Mouse (Mus musculus): ENCODE results near the gene Nudt3. TPM values are rescaled to one million over a fixed set of nuclear protein-coding genes. Genes with fewer than 3 reads are reported as not detected.
A peak's percentile ranks its signal among the peaks of the same experiment; 100 is the strongest.

Gene Nudt3
- polyA plus RNA-seq, 1 experiment, result 112 TPM

DNA sequence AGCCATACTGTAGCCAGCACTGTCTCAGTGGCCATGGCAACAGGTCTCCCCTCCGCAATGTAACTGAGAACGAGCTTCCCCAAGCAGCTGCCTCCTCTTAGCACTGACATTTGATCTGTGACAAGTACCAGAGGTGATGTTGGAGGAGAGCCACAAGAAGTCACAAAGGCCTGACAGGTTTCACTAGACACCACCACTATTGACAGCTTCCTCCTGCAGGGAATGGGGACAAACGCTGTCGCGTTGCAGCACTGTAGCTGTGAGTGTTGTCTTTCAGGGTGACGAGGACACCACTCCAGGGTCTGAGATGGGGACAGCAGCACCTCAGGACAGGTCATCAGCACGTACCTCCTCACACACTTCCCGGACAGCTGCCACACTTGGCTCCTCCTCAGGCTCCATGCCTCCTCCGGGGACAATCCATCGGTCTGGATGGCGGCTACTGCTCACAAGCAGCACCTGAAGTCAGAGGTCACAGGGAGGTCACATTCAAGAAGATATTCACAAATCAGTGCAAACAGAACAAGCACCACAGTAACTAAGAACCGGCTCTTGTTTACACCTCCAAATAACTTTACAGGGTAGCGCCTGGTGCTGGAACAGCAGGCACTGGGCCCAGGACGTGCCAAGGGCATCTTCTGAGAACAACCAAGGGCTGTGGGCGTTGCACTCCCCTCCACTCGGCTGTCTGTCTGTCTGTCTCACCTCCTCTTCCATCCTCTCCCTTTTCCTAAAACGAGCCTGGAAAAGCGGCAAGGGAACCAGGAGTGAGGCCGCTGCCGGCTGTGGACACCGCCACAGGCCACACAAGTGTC is 26.7 kb downstream of the Nudt3 start:
- no peak for DNase-seq (ENCODE audit: low spot score)

DNA sequence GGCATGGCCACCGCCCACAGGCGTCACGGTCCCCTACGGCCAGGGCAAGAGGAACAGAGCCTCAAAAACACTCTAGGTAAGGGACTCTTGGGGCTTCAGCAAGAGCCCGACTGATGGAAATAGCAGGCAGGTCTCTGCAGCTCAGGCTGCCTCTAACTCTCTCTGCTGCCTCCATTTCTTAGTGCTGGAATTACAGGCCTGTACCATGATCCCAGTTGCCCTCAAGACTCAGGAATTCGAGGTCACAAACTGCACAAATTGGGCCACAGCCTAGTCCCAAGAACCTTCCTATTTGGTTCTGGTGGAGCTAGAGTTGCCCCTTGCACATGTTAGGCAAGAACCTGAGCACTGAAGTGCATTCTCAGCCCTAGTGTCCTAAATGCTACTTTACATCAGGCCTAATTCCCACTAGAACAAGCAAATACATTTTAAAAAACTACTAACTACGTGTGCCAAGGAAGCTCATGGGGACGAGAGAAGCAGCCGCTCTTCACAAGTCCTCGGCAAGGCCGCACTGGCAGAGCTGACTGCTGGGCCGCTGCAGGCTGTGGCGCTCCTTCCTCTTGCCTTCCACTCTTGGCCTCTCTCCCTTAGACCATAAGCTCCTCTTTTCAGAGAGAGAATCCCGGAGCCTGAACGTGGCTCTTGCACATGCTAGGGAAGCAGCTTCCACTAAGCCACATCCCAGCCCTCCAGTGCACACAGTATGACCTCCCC is 27.5 kb downstream of the Nudt3 start:
- no peak for DNase-seq (ENCODE audit: low spot score)

DNA sequence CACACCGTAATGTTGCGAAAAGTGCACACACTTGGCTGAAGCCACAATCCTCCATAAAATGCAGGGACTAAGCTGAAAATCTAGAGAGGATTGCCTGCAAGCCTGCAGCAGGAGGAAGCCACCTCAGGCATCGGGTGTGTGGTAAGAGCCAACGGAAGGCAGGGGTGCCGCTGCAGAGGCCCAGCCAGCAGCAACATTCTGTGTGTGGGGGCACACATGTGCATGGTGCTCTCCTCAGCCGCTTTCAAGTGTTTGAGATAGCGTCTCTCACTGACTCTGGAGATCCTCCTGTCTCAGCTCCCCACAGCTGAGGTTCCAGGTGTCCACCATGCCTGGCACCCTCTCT is 30.8 kb downstream of the Nudt3 start:
- DNase-seq (ENCODE audit: low spot score), result no peak

DNA sequence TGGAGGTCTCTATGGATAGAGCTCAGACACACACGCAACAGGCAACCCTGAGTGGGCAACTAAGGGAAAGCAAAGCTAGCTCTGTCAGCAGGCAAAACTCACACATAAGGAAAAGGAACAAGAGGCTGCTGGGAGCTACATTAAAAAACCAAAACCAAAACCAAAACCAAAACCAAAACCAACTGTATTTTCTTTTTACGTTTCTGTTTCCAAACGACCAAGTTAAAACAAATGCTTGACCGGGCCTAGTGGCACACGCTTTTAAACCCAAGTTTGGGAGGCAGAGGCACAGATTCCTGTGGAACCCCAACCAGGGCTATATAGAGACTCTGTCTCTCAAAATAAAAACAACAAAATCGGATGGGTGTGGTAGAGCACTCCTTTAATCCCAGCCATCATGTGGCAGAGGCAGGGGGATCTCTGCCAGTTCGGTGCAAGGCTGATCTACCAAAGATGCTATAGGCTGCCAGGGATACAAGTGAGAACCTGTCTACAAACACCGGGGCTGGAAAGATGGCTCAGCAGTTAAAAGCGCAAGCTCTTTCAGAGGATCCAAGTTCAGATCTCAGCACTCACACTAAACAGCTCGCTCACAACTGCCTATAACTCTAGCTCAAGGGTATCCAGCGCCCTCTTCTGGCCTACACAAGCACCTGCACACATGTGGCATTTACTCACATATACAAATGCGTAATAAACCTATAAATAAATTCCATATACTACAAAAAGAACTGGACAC is 31.3 kb downstream of the Nudt3 start:
- DNase-seq (ENCODE audit: low spot score), result no peak

DNA sequence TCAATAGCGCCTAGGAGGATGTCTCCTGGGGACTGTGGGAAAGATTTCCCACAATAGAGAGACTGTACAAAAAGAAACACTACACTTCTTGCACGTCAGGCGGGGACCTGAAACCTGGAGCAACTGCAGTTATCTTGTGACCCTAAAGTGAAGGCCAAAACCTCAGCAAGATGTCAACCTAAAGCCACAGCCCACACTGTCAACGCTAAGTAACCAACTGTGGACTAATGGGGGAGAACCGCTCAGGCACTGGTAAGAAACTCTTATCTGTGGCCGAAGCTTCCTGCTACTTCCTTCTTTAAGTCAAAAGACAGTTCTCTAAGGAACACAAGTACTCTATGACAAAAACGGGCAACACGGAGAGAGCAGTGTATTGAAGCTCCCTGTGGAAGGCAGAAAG is 35.1 kb downstream of the Nudt3 start:
- DNase-seq (ENCODE audit: low spot score), result no peak

DNA sequence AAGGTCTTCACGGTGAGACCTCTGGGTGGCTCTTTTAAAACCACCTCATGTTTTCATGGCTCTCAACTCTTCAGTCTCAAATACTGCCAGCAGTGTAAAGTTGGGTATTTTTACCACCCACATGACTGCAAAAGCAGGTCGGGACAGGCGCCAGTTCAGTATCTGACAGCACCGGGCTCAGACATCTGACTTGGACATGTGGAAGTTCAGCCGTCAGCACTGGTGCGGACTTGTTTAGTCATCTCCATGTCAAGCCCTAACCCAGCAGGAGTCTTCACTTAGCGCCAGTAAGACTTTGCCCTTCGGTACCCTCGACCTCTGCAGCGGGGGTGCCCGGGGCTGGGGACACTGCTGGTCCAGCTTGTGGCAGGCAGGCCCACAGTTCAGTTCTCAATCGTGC is 36.0 kb downstream of the Nudt3 start:
- no peak for DNase-seq (ENCODE audit: low spot score)

DNA sequence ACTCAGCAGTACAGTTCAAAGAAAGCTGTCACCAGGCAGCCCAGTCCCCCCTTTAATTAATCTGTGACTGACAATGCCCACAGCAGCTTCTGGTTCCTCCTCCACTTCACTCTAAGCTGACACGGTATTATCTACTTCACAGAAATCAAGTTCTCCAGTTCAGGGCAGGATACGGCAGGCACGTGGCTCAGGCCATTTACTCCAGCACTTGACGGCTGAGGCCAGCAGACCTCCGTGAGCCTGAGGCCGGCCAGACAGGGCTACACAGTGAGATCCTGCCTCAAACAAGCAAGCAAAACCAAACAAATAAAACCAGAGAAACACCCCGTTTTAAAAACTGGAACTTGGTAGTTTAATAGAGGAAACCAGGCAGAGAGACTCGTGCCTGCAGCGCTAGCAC is 36.6 kb downstream of the Nudt3 start:
- DNase-seq (ENCODE audit: low spot score), result no peak

DNA sequence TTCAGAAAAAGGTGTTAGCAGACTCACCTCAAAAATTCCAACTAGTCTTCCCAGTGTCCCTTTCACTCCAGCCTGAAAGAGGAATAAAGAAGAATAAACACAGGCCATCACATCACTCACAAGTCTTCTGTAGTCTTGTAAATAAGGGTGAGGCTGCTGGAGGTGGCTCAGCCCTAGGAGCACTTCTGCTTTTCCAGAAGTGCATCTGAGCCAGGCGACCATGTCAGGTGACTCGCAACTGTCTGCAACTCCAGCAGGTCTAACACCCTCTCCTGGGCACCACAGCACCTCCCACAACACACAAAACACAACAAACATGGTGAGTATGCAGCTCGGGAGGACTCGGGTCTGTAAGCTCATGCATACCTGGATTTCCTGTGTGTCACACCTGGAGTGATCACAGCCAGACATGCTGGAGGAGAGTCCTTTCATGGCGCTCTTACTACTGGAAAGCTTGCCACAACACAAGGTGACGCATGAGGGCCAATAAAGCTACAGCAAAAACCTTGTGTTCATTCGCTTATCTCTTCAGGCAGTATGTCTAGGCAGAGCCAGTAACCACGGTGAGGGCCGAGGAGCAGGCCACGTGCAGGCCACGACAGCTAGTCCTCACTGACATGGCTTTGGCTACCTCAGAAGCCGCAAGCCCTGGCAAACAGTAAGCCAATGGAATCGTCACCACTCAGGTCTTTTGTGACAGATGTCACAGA is 40.0 kb downstream of the Nudt3 start:
- no peak for DNase-seq (ENCODE audit: low spot score)

DNA sequence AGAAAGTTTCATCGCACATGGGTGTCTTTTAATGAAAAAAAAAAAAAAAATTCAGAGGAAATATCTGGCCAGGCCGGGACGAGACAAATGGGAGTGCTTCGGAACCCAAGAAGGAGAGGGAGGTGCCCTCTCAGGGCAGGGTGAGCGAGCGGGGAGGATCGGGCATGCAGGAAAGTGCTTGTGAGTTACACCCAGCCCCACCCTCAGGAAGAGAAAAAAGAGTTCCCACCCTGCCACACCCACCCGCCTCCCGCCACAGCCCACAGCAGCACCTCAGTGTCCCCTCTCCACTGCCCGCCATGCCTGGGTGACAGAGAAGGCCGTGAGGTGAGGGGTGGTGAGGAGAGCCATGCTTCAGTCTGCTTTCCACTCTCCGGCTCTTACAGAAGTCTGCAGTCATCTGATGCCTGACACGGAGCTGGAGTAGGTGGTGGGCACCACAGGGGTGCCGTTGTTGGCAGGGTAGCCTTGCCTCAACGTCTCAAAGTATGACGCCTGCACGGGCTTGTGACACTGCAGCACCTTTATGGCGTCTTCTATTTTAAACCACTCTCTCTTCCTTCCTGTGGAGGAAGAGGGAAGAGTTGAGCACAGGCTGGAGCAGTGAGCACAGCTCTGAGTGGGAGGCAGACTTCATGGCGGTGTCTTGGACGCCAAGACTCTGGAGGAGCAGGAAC is 42.8 kb downstream of the Nudt3 start:
- DNase-seq (ENCODE audit: low spot score), result no peak

DNA sequence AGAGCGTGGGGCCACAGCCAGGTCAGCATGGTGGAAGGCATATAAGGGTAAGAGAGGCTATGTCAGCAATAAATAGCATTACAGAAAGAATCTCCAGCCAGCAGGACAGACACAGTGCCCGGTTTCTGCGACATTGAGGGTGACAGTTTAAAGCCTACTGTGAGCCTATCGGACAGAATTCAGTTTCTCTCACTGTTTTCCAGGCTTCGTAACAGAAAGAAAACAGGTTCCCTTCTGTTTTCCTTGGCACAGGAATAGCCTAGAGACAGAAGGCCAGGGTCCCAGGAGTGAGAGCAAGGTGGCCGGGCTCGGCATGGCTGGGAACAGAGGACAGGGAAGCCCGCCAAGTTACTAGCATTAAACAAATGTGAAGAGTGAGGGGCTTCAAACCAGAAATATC is 43.5 kb downstream of the Nudt3 start:
- no peak for DNase-seq (ENCODE audit: low spot score)

DNA sequence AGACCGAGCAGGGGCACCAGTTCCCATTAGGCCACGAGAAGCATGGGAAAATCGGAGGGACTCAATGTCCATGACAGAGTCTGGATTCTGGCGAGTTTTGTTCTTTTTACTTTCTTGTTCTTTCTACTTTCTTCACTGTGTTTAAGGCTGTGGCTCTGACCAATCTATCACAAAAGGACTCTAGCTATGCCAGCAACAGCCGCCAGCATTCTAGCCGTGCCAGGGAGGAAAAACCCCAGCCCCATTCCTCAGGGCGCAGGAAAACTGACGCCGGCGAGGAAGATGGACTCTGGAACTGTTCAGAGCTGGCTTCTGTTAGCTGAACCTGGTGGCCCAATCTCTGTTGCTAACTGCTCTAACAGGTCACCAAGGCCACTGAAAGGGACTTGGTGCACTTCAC is 44.8 kb downstream of the Nudt3 start:
- no peak for DNase-seq (ENCODE audit: low spot score)

DNA sequence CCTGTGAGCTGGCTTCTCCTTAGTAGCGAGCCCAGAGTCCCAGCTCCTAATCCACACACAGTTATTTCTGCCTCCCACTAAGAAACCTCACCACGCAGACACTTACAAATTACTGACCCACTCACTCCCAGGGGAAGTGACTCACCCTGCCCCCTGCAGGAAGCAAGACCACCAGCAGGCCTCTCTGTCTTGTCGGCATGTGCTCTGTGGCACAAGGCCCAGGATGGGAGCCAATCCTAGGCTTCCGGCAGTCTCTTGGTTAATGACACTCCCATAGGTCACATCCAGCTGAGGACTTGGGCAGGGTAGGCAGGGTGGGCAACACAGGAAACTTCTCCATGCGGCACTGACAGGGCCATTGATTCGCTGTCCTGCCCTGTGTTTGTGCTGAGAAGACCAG is 45.8 kb downstream of the Nudt3 start:
- DNase-seq (ENCODE audit: low spot score), result no peak

DNA sequence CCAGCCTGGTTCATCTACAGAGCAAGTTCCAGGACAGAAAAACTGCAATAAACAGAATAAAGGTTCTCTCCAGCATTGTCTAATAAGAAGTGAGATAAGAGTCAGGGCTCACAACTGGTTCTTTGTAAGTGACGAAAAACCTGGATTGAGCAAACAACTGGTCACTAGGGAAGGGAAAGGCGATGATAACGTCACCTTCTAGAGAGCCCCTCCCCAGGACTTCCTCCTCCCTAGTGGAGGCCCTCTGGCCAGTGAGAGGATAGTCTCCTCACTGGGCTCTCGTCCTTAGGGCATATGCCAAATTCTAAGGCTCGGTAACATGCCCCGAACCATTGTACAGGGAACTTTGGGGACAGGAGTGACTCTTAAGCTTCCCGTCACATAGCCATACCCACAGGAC is 47.2 kb downstream of the Nudt3 start:
- DNase-seq (ENCODE audit: low spot score), result no peak

DNA sequence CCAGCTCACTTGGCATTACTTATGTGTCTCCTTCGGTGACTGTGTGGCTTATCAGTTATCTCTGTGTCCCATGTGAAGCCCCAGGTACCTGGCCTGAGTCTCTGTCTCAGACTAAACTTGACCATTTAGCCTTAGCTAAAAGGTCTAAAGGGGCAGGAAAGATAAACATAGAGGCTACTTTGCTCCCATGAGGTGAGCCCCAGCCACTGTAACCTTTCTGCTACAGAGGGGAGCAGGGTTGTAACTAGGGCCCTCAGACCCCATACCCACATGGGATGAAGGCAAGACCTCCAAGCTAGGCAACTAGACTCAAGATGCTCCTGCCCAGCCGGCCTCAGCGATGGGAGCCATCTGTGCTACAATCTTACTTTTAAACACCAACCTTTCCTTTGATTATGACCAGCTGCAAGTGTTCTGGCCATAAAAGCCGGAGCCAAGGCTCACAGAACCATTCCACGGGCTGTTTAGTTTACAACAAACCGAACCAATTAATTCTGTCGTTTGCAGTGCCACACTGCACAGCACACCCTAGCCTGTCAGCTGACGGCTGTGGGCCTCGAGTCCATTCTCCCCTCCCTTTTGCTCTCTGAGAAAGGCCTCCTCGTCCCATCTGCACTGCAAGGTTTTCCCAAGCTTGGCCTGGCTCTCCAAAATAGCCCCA is 48.0 kb downstream of the Nudt3 start:
- DNase-seq (ENCODE audit: low spot score), result no peak

DNA sequence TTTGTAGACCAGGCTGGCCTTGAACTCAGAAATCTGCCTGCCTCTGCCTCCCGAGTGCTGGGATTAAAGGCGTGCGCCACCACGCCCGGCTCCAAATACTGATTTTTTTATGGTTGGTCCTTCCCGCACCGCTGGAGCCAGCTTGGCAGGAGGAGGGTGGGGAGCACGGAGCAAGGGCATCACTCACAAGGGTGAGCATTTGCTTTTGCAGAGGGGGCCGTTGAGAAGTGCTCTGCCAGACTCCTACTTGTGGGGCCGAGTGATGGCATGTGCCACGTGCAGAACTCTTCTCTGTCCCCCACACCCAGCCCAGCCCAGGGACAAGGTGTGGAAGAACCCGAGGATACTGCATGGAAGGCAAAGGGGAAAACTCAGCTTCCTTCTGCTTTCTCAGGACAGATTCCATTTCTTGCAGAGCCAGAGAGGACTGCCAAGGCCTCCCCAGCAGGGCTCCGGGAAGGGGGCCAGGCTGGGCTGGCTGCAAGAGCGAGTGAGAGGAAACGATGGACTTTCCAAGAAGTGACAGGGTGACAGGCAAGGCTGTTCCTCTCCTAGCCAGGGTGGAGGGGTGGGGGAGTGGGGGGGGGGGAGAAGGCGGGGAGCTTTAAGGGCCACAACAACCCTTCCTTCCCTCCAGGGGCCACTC is 48.7 kb downstream of the Nudt3 start:
- DNase-seq (ENCODE audit: low spot score), result no peak

DNA sequence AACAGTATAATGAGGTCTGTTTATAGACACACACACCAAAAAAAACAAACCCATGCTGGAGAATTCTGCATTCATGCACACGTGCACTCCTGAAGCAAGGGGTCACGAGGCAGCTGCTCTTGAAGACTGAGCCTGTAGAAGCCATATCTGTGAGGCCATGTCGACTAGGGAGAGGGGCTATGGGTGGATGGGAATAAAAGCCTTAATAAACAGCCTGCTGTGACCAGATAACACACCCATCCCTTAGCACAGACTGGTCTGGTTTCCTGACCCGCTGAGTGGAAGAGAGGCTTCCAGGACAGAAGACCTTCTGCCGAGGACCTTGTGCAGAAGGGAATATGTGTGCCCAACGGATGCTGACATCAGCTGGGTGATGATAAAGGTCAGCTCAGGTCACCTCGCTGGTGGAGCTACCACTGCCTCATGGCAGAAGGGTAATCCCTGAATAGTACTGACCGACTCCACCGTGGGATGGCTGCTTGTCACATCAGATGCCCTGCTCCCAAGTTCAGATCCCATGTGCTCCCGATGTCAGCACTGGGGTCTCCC is 49.4 kb downstream of the Nudt3 start:
- DNase-seq (ENCODE audit: low spot score), result no peak

DNA sequence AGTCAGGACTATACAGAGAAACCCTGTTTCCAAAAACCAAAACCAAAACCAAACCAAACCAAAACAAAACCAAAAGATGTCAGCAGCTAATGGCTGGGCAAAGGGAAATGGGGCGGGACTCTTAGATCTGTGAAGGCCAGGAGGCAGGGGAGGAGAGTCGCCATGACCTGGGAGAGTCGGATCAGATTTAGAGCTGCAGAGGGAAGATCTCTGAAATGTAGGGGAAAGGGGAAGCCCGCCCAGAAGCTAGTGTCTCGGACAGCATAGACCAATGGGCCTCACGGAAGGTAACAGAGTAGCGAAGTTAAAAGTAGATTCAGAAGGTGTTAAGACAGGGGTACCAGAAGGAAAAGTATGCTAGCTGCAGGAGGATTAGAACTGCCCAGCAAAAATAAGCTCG is 52.0 kb downstream of the Nudt3 start:
- no peak for DNase-seq (ENCODE audit: low spot score)

DNA sequence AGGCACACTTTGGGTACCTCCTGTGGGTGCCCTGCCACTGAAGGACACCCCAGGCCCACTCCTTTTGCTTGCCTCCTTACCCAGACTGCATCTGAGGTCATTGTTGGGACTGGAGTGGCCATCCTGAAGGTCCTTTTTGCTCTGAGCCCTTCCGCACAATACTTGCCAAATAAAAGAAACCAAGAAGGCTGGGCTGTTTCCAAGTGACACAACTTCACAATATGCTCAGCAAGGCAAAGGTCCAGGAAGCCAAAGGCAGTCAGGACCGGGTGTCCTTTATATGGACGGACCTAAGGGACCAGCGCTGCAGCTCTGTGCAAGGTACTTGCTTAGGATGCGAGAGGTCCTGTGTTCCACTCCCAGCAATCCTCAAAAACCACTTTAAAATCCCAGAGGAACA is 55.1 kb downstream of the Nudt3 start:
- DNase-seq (ENCODE audit: low spot score), result no peak

DNA sequence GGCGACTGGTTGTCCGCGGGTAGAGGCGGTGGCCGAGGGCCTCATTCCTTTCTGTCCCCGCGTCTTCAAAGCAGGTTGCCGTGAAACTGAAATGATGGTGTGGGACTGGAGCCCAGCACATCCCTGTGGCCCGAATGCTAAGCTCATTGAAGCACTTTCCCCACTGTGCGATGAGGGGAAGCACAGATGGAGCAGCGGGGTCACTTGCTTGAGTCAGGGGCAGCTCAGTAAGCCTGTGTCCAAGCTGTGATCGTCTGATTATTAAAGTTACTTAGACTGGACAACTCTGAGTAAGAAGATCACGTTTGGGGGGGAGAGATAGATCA is 57.4 kb downstream of the Nudt3 start:
- DNase-seq (ENCODE audit: low spot score), result no peak

DNA sequence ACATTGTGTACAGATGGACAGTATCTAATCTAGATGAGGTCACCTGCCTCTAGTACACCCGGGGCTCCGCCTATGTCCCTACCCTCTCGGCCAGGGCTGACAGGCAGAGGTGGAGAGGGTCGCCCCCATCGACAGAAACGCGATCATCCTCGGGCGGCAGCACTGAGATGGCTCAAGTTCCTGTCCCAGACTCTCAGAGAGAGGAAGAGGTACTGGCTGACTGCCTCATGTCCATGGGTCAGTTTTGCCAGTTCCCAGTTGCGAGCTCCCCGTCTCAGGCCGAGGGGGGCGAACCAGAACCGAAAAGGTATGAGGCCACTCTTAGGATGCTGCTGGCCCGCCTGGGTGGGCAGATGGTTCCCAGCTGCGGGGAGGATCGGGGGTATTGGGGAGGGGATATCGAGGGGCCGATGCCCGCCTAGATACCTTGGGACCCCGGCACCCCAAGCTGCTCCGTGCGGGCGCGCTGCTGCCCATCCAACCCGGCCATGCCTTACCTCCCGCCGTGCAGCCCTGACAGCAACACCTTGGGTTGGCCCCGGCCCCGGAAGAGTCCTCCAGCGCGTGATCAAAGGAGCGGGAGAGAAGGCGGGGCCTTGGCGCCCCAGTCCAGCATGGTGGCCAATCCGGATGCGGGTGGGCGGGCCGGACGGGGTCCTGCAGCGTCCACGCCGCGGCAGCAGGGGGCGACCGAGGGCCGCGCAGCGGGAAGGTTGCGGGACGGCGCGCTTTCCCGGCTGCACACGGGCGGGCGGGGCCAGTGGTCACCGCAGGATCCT is 57.9 kb downstream of the Nudt3 start, which contains the start of gene AI413582:
TSS of gene AI413582 (minus strand) at position 594 of the 779 bp plus-strand sequence.
- peak; percentile 97 for DNase-seq (ENCODE audit: low spot score)

All from urinary bladder, adult 2 months (tissue).